Mouse (Mus musculus) monocyte, adult 2 months (primary cell): ENCODE measurements around the gene Rab5a.
"Not testable (repeated sequence)": the region's sequence is repeated elsewhere in the genome, so short reads cannot be mapped to it uniquely, and the experiment has no call there.

Experiments used
- DNase-seq, 2 experiments: peaks; one replicate each; pipeline ENCODE4 v3.0.0; 2022; ENCODE audit warnings: low spot score in 2 of 2, low read depth in 1 of 2

Rab5a gene

DNA sequence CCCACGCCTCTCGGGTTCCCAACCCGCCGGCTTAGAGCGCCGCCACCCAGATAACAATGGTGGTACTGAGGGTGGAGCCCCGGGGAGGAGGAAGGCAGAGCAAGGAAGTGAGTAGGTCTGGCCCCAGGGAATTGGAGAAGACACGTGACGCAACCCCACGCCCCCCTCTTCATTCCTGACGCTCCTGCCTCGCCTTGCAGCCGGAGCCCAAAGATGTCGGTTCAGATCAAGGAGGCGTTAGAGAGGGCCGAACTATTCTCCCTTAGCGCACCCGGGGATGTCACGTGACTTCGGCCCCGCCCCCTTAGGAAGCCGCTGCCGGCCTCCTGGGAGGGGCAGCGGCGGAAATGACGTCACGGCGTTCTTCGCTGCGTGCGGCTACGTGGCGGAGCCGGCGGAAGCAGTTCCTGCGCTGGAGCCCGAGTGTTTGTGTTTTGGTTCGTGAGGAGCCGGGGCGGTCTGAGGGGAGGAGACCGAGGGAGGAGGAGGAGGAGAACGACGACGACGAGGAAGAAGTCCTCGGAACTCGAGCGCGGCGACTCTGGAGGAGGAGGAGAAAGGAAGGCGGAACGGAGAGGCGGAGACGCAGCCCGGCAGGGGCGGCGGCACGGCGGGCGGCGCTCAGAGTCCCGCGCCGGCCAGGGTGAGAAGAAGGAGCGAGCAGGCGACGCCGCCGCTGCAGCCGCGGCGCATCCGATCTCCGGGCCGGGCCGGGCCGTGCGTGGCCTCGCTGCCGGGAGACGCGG, at the start of gene Rab5a:
Gene Rab5a (plus strand): TSS at position 377 of the 746 bp plus-strand sequence.
- DNase-seq = peak; percentile 99

GRCm38 (mm10) chr17:53456152-53456551, 22.9 kb upstream of the Rab5a start:
- DNase-seq = no peak

DNA sequence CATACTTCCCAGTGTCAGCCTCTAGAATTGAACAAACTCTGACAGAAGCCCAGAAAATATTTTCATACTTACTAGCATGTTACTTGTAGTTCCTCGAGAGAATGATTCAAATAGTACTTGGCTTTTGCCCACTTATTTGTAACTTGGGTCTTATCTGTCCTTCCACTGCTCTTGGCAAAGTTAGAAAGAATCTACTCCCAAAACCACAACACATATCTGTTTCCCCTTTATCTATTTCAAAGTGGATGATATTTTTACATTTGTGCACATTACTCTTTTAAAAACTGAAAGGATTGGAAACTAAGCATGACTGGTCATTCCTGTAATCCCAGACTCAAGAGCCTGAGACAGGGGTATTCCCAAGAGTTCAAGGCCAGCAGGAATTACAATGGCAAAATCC, 22.3 kb upstream of the Rab5a start:
- no peak for DNase-seq

DNA sequence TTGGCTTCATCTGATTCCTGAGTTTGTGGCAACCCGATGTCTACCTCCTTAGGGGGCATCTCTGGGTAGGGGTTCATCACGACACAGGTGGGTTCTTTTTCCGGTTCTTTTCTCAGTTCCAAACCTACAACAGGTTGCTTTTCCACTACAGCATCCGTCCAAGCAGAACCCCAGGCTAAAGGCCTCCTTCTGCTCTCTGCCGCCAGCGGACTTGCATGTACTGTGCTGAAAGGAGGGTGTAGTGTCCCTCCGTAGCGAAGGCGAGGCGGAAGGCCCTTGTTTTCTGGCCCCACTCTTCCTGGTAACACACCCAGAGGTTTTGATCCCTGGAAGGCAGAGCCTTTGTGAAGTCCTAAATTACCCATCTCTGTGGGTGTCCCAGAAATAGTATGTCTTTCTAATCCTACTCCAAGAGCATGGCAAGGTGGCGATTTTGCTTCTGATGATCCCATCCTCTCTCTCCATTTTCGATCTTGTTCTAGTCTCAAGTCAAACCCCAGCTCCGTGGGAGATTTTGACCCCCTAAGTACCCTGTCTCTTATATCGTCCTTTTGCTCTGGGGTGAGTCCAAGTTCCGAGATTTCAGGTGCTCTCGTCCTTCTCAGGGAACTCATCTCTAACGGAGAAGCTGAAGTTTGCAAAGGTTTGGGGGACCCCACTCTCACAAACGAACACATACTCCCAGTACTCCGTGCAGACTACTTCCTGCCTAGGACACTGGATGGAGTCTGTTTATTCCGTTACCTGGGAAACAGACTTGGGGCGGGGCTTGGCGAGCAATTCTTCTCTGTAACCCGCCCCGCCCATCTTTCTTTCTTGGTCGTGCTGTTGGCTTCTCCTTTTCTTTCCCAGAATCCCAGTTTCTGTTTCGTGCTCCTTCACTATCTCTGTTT, 16.2 kb upstream of the Rab5a start, which contains the start of gene Efhb:
Gene Efhb (minus strand): TSS at position 719 of the 893 bp plus-strand sequence.
- DNase-seq = peak; percentile 53 to 58

GRCm38 (mm10) chr17:53463496-53463840, 15.6 kb upstream of the Rab5a start:
- no peak for DNase-seq

GRCm38 (mm10) chr17:53465569-53465968, 13.5 kb upstream of the Rab5a start:
- DNase-seq = no peak

- no peak for DNase-seq
These were observed 10.3 kb upstream of the Rab5a start for GRCm38 (mm10) chr17:53468697-53469096.

DNA sequence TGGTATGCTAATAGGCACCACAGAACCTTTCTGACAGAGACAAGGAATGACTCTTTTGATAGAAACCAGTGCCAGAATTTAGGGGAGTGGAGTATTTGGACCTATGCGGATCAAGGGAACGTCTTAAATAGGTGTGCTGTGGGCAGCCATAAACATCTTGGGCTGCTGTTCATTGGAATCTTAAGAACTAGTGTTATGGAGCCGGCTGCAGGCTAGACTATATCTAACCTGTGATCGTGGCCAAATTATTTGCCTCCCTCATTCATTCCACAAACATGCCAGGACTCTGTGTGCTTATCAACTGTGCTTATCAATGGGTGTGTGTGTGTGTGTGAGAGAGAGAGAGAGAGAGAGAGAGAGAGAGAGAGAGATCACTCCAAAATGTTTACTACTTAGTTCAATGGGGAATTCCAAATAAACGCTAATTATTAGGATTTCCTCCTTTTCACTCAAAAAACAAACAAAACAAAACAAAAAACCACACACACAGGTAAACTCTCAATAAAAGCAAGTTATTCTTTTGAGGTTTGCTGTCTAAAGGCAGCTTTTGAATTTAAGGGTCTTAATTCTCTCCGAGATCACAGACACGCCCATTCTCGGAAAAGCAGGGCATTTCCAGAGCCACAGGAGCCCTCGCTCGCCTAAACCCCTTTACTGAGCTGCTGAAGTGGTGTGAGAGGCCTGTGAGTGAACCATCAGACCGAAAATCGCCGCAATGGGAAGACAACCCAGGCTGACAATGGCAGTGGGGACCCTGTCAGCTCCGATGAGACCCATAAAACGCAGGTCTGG, 772 bp upstream of the Rab5a start:
- DNase-seq = no peak

- DNase-seq = peak; percentile 18 to 55
These were observed 589 bp downstream of the Rab5a start for GRCm38 (mm10) chr17:53479604-53480041.

GRCm38 (mm10) chr17:53480433-53480832, 1.4 kb downstream of the Rab5a start:
- DNase-seq = no peak

DNA sequence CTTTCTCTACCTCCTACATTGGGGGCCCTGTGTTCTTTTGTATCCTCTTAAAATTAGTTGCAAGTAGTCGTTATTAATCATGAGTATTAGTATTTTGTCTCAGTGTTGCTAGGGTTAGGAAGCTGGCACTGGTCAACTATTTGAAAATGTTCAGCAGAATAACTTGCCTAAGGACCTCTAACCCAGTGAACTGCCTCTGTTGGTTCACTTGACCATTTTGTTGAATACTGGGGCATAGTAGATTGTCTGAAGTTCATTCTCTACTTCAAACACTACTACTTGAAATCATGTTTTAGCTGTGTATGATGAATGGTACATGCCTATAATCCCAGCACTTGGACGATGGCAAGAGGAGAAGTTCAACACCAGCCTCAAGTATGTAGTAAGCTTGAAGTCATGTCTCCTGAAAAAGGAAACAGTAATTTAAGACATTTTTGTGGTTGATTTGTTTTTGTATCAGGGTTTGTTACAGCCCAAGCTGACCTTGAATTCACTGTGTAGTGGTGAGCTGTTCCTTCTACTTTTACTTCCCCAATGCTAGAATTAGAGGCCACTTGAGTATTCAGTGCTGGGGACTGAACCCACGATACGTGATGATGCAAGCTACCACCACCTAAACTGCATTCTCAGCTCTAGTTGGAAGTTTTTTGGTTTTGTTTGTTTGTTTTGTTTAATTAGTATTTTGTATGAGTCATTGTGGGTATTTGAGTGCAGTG, 9.4 kb downstream of the Rab5a start:
- peak; percentile 22 to 32 for DNase-seq

DNA sequence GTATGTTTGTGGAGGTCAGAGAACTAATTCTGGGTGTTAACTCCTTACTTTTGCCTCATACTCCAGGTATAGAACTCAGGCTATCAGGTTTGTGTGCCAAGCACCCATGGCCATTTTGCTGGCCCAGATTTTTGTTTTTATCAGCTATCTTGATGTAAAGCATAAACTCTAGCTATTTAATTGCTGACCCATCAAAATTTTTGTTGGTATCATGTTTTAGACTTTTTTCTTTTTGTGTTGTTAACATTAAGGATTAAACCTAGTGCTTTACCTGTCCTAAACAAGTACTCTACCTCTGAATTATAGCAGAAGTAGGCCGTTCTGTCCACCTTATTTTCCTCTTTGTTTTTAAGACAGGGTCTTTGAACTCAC, 10.0 kb downstream of the Rab5a start:
- DNase-seq = no peak

GRCm38 (mm10) chr17:53502966-53503365, 23.9 kb downstream of the Rab5a start:
- no peak for DNase-seq

DNA sequence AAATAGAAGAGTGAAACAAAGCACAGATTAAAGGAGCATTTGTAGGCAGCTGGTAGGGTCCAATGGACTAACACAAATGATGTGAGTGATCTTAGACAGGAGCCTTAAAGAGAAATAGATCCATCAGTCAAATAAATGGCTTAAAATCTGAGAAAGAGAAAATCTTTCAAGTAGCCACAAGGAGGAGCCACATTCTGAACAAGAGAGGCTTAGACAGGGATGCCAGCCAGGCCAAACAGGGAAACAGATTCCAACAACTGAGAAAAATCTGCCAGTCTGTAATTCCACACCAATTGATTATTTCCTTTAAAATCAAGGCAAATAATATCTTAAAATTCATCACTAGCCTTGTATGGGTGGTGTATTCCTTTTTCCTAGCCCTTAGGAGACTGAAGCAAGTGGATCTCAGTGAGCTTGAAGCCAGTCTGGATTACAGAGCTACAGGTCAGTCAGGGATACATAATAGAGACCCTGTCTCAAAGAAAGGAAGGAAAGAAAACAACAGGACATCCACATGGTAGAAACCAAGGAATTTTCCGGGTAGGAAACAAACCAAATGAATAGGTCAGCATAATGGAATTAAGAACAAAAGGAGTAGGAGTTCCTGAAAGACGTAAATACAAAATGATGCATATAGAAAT, 33.4 kb downstream of the Rab5a start:
- DNase-seq = no peak

DNA sequence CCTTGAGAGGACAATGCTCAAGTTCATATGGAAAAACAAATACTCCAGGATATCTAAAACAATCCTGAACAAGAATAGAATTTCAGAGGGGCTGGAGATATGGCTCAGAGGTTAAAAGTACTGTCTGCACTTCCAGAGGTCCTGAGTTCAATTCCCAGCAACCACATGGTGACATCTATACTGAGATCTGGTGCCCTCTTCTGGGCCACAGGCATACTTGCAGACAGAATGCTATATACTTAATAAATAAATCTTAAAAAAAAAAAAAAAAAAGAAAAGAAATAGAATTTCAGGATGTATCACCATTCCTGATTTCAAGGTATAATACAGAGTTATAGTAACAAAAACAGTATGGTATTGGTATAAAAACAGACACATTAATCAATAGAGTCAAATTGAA, 40.3 kb downstream of the Rab5a start:
- no peak for DNase-seq

GRCm38 (mm10) chr17:53520509-53520908, 41.5 kb downstream of the Rab5a start:
- no peak for DNase-seq

GRCm38 (mm10) chr17:53528034-53528433, 49.0 kb downstream of the Rab5a start:
- DNase-seq = no peak

- no peak for DNase-seq
These were observed 52.1 kb downstream of the Rab5a start for GRCm38 (mm10) chr17:53531160-53531559.

DNA sequence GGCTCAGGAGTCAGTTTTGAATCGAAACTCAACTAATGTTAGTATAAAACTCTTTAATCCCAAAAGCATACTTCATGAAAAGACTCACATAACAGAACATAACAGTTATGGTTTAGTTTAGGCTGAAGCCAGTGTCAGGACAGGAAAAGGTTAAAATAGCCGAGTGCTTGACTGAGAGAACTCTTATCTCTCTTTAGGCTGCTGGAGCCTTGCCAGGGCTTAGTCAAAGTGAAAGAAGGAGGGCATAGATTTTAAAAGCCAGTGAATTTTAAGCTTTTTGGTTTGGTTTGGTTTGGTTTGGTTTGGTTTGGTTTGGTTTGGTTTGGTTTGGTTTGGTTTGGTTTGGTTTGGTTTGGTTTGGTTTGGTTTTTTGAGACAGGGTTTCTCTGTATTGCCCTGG, 53.4 kb downstream of the Rab5a start:
- no peak for DNase-seq

DNA sequence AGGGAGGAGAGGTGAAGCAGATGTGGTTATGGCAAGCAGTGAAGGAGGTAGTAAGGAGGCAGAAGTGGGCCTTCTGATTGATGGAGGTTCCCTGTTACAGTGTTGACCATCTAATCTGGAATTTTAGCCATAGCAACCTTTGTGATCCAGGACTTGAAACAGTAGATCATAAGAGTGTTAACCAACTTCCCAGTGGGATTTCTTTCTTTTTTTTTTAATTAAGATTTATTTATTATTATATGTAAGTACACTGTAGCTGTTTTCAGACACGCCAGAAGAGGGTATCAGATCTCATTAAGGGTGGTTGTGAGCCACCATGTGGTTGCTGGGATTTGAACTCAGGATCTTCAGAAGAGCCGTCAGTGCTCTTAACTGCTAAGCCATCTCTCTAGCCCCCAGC, 60.3 kb downstream of the Rab5a start, which contains the start of gene Pp2d1:
Gene Pp2d1 (minus strand): TSS at position 101 of the 400 bp plus-strand sequence.
- DNase-seq = not testable (repeated sequence)
